Mouse (Mus musculus): ENCODE data around the gene Muc5b.

DNA sequence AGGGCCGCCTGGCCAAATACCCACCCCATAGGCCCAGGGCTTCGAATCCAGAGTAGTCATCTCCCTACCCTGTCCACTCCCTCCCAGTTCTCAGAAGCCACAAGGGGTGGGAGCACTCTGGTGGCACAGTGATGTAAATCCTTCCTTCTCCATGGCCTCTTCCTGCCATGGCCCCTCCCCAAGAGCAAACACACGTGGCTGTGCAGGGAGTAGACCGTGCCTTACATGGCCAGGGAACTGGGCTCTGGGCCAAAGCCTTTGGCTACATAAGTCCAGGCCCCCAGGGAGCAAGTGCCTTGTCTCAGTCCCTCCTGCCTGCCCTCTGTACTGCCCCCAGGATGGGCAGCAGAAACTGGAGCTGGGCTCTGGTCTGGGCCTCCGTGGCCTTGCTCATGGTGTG is at the start of gene Muc5b:
- TF ChIP-seq CTCF (IDR thresholded peaks at IDR 0.05; ENCODE audit: low read depth) = no peak
- no peak for TF ChIP-seq EP300 (IDR thresholded peaks at IDR 0.05; ENCODE audit: low read depth)

All from heart, postnatal 0 days (tissue).